Mouse (Mus musculus): ENCODE measurements around the gene Babam1. TPM values are rescaled to one million over a fixed set of nuclear protein-coding genes. Genes with fewer than 3 reads are reported as not detected.

Babam1 gene
- 10 to 100 TPM; 54.6 to 55.8 TPM for polyA plus RNA-seq (2017; shearing (Covaris generic))

DNA sequence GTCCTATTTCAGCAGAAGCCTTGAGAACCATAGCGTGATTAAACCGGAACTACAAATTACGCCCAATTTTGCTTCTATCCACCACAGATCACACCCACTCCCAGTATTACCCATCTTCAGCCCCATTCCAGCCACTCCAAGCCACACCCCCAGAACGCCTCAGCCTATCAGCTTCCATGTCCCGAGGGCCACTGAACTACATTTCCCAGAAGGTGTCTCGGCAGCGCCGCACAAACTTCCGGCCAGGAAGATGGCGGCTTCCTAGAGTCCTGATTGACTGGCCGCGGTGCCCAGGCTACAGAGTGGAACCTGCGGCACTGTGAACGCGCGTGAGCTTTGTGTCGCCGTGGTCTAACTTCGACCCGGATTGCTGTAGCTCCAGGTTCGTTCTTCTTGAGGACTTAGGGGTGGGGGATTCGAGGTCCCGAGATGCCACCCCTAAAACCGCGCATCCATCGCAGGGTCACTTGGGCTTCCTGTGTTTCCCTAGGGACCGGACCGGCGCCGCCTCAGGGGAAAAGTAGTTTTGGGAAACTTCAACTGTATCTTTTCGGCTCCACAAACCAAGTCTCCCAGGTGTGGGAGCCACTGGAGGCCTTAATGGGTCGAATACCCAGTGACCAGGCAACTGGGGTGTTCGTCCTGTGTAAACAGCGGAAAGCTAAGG lies at the start of gene Babam1:
Babam1 (plus strand) TSS at position 223 of the 667 bp plus-strand sequence.
- peak; percentile 100 for ATAC-seq

DNA sequence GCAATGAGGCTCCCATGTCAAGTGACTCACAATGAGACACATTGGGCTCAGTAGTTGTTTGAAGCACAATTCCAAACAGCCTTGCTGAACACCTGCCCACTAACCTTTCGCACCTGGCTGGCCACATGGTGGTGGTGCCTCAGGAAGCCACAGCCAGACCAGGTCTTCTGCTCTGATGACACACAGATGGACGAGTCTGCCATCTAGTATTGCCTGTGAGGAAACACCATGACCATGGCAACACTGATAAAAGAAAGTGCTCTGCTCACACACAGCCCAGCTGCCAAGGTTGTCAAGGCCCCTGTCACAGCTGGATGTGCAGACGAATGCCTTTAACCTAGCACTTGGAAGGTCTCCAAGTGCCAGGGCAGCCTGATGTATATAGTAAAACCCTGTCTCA lies 45.5 kb upstream of the Babam1 start:
- ATAC-seq, result no peak

DNA sequence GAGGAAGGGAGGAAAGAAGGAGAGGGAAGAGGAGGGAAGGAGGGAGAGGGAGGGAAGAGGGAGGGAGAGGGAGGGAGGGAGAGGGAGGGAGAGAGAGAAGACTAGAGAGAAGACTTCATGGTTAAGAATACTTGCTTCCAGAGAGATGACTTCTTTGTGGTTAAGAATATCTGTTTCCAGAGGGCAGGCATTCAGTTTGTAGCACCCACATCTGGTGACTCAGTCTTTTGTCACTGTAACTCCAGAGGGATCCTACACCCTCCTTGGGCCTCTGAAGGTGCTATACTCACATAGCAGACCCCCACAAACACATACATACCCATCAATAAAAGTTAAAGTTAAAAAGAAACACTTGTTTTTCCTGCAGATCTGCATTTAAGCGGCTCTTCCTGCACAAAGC lies 45.1 kb upstream of the Babam1 start:
- no peak for ATAC-seq

DNA sequence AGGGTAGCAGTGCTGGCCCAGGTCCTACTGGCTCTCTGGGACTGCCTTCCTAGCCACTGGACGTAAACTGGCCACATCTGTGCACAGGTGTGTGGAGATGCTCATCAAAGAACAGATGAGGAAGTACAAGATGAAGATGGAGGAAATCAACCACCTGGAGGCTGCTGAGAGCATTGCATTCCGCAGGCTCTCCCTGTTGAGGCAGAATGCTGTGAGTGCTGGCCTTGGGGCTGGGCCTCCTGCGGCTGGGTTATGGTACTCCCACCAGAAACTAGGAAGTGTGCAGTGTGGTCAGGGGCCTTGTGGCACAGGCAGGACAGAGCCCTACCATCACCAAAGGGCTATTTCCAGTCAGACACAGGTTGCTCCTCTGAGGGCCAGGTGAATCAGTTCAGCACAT lies 38.6 kb upstream of the Babam1 start:
- no peak for ATAC-seq

DNA sequence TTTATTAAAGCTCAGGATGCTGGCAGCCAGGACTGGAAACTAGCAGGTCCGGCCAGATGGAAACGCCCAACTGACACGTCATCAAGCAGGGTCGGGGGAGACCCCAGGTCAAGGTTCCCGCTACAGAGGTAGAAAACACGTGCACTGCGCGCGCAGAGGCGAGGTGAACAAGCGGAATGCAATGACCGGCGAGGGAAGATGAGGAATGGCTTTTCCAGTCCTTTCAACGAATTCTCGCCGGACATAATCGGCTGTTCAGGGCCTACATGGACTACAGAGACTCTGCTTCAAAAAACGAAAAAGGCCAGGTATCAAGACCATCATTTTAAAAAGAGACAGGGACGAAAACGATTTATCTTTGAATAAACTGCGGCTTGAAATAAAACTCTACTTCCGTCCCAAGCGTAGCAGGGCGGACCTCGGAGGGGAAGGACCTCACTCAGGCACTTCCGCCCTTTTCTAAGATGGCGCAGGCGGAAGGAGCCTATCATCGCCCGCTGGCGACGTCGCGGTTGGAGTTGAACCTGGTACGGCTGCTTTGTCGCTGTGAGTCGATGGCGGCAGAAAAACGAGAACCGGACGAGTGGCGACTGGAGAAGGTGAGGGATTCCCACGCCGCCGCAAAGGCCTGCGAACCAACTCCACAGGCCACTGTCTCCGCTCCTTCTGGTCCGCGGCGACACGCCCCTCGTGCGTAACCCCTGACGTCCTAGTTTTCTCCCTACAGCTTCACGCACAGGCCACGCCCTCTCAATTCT lies 29.7 kb upstream of the Babam1 start, which contains the start of gene Use1:
Use1 (plus strand) TSS at position 78 of the 758 bp plus-strand sequence.
- ATAC-seq, result peak; percentile 72

DNA sequence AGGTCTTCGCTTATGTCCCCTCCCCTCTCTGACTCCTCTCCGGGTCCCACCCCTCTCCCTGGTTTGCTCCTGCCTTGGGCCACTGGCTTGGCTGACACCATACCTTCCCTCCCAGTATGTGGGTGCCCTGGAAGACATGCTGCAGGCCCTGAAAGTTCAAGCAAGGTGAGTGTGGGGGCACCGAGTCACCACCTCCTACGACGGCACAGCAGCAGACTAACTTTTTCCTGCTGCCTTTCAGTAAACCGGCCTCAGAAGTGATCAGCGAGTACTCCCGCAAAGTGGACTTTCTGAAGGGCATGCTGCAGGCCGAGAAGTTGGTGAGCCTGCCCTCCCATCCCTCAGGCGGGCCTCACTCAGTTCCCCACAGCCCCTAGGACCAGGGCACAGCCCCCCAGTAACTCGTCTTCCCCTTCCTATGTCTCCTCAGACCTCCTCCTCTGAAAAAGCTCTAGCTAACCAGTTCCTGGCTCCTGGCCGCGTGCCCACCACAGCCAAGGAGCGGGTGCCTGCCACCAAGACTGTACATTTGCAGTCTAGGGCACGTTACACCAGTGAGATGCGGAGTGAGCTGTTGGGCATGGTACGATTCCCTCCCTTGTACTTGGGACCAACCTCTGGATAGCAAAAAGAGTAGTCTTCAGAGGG lies 29.0 kb upstream of the Babam1 start:
- no peak for ATAC-seq

DNA sequence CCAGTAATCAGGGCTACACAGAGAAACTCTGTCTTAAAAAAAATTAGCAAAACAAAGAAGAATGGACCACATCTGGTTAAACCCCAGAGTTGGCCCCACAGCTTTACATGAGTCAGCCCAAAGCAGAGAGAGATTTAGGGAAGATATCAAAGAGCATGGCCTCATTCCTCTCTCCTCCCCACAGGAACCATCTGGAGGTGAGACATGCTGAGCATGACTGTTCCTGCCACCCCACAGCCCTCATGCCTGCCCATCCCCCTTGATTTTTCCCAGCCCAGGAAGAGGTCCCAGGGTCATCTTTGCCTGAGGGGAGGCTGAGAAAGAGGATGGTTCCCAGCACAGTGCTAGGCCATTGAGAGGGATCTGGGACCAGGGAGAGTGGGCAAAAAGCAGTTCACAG lies 28.3 kb upstream of the Babam1 start:
- no peak for ATAC-seq

DNA sequence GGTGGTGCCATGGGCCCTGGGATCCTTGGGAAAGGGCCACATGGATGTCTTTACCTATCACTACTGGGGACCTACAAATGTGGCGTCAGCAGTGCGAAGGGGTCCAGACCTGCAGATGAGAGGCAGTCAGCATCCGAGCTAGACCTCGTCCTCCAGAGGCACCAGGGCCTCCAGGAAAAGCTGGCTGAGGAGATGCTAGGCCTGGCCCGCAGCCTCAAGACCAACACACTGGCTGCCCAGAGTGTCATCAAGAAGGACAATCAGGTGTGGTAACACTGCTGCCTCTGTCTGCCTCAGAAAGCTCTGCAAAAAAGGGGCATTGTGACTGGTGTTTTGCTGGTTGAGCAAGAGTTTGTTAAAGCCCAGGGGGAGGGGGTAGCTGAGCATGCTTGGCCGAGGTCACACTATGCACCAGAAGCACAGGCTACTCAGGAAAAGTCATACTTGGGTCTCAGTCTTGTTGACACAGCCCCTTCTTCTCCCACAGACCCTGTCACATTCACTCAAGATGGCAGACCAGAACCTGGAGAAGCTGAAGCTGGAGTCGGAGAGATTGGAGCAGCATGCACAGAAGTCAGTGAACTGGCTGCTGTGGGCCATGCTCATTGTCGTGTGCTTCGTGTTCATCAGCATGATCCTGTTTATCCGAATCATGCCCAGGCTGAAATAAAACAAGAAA lies 27.5 kb upstream of the Babam1 start:
- ATAC-seq, result no peak

DNA sequence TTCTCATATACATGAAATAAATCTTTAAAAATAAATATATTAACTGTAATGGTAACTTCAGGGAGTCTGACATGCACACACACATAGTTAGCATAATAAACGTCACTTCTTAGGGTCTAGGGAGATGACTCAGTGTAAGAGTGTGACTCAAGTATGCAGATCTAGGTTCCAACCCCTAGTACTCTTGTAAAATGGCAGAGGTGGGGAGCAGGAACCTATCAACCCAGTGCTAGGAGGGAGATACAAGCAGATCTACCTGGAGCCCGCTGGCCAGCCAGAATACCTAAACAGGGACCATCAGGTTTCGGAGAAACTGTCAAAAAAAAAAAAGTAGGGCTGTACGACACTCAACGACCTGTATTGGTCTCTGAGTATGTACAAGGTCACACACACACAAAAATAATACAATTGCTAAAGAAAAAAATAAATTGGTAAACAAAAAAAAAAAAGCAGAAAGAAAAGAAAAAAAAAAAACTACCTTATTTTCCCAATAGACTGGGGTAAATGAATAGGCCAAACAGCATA lies 25.9 kb upstream of the Babam1 start:
- ATAC-seq, result no peak

DNA sequence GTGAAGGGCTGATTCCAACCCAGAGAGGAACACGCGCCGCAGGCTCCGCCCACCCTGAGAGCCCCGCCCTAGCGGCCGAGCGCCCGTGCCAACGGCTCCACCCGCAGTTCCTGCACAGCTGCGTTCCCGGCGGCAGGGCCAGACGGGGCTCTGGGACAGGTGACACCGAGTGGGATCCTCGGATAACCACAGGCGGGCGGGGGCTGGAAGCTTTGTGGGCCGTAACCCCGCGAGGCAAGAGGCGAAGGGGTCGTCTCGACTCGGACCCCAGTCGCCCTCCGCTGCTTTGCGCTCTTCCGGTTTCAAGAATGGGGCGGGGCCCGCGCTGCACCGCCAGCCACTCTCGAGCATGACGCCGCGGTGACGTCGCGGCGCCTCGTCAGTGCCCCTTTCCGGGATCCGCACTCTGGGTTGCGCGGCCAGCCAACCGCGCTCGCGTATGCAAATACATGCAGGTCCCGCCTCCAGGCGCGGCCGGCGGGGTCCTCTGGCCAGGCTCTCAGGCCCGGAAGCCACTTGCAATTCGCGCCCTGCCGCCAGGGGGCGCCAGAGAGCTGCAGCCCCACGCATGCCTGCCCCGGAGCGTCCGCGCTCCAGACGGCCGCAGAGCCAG lies 25.3 kb upstream of the Babam1 start, which contains the start of gene Ocel1:
Ocel1 (plus strand) TSS at position 63 of the 613 bp plus-strand sequence.
- ATAC-seq, result peak; percentile 84

DNA sequence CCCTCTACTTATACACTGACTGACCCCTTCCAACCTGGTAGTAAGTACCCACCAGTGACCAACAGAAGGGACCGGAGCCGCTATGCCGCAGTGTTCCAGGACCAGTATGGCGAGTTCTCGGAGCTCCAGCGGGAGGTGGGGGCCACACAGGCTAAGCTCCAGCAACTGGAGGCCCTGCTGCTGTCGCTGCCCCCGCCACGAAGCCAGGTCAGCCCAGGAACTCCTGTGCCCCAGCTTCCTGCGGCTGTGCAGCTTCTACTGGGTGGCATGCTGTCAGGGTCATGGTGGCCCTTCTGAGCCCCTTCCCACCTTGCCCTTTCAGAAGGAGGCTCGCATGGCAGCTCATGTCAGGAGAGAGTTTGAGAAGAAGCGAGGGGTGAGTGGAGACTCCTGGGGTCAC lies 24.2 kb upstream of the Babam1 start:
- no peak for ATAC-seq

DNA sequence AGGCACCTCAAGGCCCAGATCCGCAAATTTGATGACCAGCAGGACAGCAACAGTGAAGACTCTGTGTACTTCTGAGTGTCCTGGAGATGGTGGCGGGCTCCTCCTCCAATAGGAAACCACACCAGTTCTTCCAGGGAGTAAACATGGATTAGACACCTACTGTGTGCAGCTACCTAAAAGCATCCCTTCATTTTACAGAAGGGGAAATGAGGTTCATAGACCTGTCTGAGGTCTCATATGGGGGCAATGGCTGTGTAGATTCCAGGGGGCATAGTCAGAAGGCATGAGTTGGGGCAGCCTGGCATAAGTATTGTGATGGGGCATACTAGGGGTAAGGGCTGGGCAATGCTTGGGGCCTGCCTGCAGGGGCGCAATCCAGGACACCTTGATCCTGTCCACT lies 23.7 kb upstream of the Babam1 start:
- no peak for ATAC-seq

DNA sequence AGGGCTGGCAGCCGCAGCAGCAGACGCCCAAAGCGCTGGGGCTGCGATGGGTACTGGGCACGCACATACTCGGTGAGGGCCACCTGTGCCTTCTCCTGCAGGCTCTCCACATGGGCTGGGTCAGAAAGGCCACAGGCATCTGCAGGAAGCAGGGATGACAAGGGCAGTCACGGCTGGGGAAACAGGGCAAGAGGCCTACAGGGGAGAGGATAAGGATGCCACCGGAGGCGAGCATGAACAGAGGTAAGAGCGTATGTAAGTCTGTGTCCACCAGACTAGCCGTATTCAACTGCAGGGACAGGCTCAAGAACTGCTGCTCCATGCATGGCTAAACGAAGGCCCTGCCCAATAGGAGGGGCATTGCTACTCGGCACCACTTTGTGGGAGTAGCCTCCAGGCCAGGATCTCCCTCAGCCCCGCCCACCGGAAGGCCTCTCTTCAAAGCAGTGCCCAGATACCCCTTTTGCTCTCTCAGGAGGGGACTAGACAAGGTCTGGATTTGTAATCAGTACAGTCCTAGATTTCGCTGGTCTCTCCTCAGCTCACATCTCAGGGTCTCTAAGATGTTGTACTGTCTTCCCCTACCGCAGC lies 21.9 kb upstream of the Babam1 start:
- no peak for ATAC-seq

DNA sequence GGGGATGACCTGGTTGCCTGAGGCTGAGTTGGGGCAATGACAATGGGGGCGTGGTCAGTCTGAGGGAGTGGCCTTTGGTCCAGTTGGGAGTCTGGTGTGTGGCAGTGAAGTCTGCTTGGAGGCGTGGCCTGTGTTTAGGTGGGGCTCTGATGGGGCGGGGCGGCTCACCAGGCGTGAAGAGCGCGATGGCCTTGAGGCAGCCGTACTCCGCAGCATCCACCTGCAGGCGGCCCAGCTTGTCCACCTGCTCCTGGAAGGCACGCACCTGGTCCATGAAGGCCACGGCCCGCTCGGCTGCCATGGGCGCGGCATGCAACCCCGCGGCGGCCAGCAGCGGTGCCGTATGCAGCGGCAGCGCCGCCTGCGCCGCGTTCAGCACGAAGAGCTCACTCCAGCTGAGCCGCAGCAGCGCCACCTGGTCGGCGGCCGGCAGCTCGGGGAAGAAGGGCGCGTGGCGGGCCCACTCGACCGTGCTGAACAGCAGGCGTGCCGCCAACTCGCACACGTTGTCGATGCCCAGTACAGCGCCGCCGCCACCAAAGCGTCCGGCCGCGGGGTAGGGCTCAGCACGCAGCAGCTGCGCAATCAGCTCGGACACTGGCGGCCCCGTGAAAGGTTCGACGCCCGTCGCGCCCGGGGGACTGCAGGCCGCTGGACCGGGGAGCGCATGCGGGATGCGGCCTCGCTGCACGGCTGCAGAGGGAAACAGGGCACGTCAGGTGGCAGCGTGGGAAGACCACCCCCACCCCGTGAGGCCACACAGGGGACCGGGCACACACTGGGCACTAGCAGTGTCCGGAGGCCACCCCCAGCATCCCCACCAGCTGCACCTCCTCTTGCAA lies 20.9 kb upstream of the Babam1 start:
- no peak for ATAC-seq

DNA sequence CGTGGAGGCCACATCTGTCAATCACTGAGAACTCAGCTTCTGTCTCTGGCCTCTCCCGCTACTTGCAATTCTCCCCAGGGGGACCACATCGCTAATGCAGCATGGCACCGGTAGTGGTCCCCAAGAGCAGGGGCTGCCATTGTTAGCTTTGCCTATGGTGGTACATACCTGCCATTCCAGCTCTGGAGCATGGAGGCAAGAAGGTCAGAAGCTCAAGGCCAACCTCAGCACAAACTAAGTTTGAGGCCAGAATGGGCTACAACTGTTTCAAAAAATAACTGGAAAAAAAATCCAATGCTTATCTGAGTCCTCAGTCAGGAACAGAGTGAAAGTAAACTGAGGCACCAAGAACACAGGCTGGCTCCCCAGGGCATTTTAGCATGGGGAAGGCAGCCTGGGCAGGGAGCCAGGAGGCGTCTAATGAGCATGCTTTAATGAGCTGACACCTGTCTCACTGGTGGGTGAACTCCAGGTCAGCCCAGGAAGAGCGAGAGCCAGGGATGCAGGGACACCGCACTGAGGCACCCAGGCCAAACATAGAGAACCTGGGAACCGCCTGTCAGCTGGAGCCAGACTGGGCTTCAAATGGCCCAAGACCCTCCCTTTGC lies 20.1 kb upstream of the Babam1 start:
- ATAC-seq, result no peak

DNA sequence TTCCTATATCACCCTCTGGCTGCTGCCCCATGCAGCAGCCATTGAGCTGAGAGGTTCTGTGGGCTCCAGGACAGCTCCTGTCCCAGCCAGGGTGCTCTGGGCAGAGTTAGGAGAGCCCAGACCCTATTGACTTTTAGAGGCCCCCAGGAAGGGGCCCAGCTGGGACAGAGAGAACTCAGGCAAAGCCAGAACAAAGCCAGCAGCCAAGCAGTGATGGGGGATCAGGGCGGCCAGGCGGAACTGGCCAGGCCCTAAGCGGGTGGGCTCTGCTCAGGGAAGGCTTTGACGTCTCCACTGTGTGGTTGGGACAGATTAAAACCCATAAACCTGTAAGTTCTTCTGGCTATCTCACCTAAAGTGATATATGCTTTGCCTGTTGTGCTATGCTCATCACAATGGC lies 17.7 kb upstream of the Babam1 start:
- ATAC-seq, result no peak

DNA sequence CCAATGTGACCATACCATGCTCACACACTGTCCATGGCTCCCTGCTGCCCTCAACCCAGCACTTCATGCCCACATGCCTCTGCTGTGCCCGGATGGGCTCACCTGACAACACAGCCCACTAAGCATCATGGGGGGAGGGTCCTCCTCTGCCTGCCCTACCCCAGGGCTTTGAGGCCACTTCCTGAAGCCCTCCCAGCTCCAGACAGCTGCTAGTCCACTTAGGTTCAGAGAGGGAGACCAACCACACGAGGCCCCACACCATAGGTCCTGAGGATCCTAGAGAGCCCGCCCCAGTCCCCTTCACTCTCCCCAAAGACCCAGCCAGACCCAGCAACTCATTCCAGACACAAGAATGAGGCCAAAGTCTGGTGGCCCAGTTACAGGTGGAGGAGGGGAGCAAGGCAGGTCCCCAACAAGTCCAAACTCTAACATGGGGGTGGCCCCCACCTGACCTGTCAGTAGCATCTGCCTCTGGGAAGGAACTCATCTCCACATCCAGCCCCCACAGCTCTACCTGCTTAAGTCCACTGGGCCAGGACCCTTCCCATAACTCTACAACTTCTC lies 17.1 kb upstream of the Babam1 start:
- no peak for ATAC-seq

DNA sequence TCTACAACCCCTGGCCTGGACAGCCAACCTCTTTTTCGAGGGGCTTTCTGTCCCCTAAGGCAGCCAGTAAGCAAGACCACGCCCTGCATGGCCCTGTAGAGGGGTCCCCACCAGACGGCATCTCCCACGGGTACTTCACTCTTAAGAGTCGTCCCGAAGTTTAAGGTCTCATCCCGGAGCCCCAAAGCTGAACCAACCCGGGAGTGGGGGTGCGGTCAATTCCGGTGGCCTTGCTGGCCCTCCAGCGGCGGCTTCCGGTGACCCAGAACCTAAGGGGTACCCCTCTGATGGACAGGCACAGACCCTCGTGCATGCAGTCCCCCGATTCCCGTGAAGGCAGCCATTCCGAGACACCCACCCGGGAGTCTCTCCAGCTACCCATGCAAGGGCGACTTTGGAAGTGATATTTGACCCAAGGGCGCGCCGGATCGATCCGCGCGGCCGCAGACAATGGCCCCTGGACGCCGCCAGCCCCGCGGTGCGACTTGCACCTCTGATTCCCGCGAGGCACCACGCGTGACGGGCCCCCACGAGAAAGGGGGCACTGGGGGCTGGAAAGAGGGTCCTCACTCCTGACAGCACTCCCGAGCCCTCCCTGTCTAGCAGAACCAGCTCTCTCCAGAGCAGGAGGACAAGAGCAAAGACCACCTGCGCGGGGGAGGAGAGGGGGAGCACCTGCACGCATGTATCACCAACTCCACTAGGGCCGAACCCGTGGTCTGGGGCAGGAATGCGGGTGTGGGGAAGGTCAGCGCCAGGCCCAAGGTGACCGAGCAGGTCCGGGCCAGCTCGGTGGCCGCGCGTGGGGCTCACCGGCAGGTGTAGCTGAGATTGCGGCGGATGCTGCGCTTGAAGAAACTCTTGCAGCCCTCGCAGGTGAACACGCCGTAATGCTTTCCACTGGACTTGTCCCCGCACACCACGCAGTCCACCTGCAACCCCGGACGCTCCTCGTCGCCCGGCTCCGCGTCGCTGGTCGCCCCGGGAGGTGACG lies 16.2 kb upstream of the Babam1 start:
- ATAC-seq, result no peak

DNA sequence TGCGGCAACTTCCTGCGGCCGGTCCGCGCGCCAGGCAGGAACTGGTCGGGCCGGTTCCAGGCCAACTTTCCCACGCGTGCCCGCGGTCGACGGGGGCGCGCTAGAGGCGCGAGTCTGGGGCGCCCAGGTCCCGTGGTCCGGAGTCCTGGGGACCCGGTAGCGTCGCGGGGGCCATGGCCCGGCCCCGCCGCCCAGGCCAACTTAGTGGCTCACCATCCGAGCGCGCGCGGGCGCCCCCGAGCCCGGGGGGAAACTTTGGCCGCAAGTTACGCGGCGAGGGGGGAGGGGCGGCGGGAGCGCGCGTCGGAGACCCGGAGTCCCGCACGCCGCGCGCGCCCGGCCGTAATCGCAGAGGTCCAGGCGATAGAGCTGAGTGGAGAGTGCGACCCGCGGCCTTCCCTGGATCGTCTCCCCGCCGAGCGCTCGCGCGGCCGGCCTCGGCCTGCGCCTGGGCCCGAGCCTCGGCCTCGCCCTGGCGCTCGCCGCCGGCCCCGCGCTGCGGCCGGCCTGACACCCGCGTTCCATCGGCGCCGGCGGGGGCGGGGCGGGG lies 15.2 kb upstream of the Babam1 start, which contains the start of gene Nr2f6:
Nr2f6 (minus strand) TSS at position 540 of the 550 bp plus-strand sequence.
- peak; percentile 12 for ATAC-seq

All from CD4-positive, CD25-positive, alpha-beta regulatory T cell, adult 4 months (primary cell).